Comparison of ENCODE assay signal across 7 mouse cellular contexts in genomic region chr12:21373100-21373819, GRCm38 (mm10). TPM values are rescaled to one million over a fixed set of nuclear protein-coding genes. Genes with fewer than 3 reads are reported as not detected.
DNase-seq lines count a peak whose midpoint lies in the region; ATAC-seq lines count a peak whose summit lies in the region.

Gene Adam17, minus strand, starts transcription at chr12:21373632.

- H3K4me3 ChIP-seq in embryonic facial prominence, embryonic 11.5 days (ENCODE audit: low read depth, low read length) = peak within 1 kb of the TSS; percentile 63
- H3K4me3 ChIP-seq in limb, embryonic 10.5 days = peak within 1 kb of the TSS; percentile 80
- H3K4me3 ChIP-seq in midbrain, embryonic 13.5 days (replicated peaks) = peak within 1 kb of the TSS; percentile 74

- peak within 1 kb of the TSS; percentile 70 for H3K4me2 ChIP-seq in embryonic facial prominence, embryonic 11.5 days (ENCODE audit: low read depth, low read length)
- H3K4me2 ChIP-seq in midbrain, embryonic 13.5 days (replicated peaks) = peak within 1 kb of the TSS; percentile 76

- ATAC-seq in embryonic facial prominence, embryonic 11.5 days (replicated peaks; ENCODE audit: insufficient number of reproducible peaks, low FRiP score, low TSS enrichment, low read depth) = peak; percentile 94
- peak; percentile 80 for ATAC-seq in granulocyte monocyte progenitor cell, adult 5-6 weeks (replicated peaks; ENCODE audit: poor library complexity, severe bottlenecking)
- ATAC-seq in midbrain, embryonic 13.5 days = peak; percentile 99

- H3K36me3 ChIP-seq in embryonic facial prominence, embryonic 11.5 days (replicated peaks; ENCODE audit: control insufficient read depth, insufficient read depth, low read depth, low read length) = no peaks in the 10 kb centered on the region
- peaks cover 3% of the 10 kb centered on the region; the same call in 1 of the 2 replicates for H3K36me3 ChIP-seq in limb, embryonic 10.5 days
- H3K36me3 ChIP-seq in midbrain, embryonic 13.5 days = no peaks in the 10 kb centered on the region

- DNase-seq in adrenal gland, postnatal 14 days = peak; percentile 98
- DNase-seq in embryonic facial prominence, embryonic 11.5 days (ENCODE audit: low spot score) = peak; percentile 96
- DNase-seq in kidney, adult 11 months = peak; percentile 96
- DNase-seq in limb, embryonic 10.5 days (ENCODE audit: low spot score) = peak; percentile 95
- DNase-seq in spleen, adult 12 weeks (ENCODE audit: low spot score) = peak; percentile 91

- no peaks in the 10 kb centered on the region for H3K4me1 ChIP-seq in embryonic facial prominence, embryonic 11.5 days (ENCODE audit: control insufficient read depth, insufficient read depth, low read length)
- H3K4me1 ChIP-seq in limb, embryonic 10.5 days = peaks cover 8% of the 10 kb centered on the region; the same call in 1 of the 2 replicates
- peaks cover 10% of the 10 kb centered on the region for H3K4me1 ChIP-seq in midbrain, embryonic 13.5 days (replicated peaks)

- H3K9me3 ChIP-seq in embryonic facial prominence, embryonic 11.5 days (replicated peaks; ENCODE audit: control insufficient read depth, low read length) = no peaks in the 10 kb centered on the region
- no peaks in the 10 kb centered on the region for H3K9me3 ChIP-seq in limb, embryonic 10.5 days (replicated peaks)
- no peaks in the 10 kb centered on the region for H3K9me3 ChIP-seq in midbrain, embryonic 13.5 days

- H3K27me3 ChIP-seq in embryonic facial prominence, embryonic 11.5 days (ENCODE audit: control insufficient read depth, insufficient read depth, low read length) = no peaks in the 10 kb centered on the region
- H3K27me3 ChIP-seq in limb, embryonic 10.5 days (ENCODE audit: low read depth, poor library complexity, severe bottlenecking) = no peaks in the 10 kb centered on the region
- H3K27me3 ChIP-seq in midbrain, embryonic 13.5 days = no peaks in the 10 kb centered on the region

- peak within 1 kb of the TSS; percentile 90 for H3K27ac ChIP-seq in embryonic facial prominence, embryonic 11.5 days (replicated peaks; ENCODE audit: low read depth, low read length)
- H3K27ac ChIP-seq in limb, embryonic 10.5 days = peak within 1 kb of the TSS; percentile 94
- H3K27ac ChIP-seq in midbrain, embryonic 13.5 days = peak within 1 kb of the TSS; percentile 89

- under 1% methylated on average over 55 of the region's 55 CpGs for WGBS in embryonic facial prominence, embryonic 11.5 days
- under 1% methylated on average over 55 of the region's 55 CpGs for WGBS in limb, embryonic 10.5 days
- WGBS in midbrain, embryonic 13.5 days = under 1% methylated on average over 55 of the region's 55 CpGs

- H3K9ac ChIP-seq in embryonic facial prominence, embryonic 11.5 days (replicated peaks; ENCODE audit: low read length) = peak within 1 kb of the TSS; percentile 83
- H3K9ac ChIP-seq in midbrain, embryonic 13.5 days (replicated peaks) = peak within 1 kb of the TSS; percentile 81

RNA-seq across cellular contexts. Expression of gene Adam17, which starts in this region (rescaled TPM):
- 42.2 and 53.2 TPM in 2 replicates for total RNA-seq in adrenal gland, postnatal 14 days (2021)
- 43.6 and 46.1 TPM in 2 replicates for polyA plus RNA-seq in embryonic facial prominence, embryonic 11.5 days (2014; fragmentation: Nextera tagmentation; extraction: Ambion mirVana)
- 40.7 and 44.9 TPM in 2 replicates for total RNA-seq in granulocyte monocyte progenitor cell, adult 5-6 weeks (2014; fragmentation: Nextera tagmentation)
- 52.1 and 54.9 TPM in 2 replicates for total RNA-seq in granulocyte monocyte progenitor cell, adult 5-6 weeks (2017)
- 43.9 and 47.9 TPM in 2 replicates for polyA plus RNA-seq in limb, embryonic 10.5 days (2016; fragmentation: Nextera tagmentation; extraction: Ambion mirVana)
- 21.0 and 23.0 TPM in 2 replicates for polyA plus RNA-seq in midbrain, embryonic 13.5 days (2015; fragmentation: Nextera tagmentation; extraction: Ambion mirVana)

Comparison
In these comparisons a context has a peak if more than half of its experiments do, and no peak if none do; other contexts are left out.
1. Peak in every context shown above with its lines: DNase-seq, ATAC-seq, H3K4me3 ChIP-seq and H3K27ac ChIP-seq.